Mouse (Mus musculus): ENCODE data around the gene Crybg2.

DNA sequence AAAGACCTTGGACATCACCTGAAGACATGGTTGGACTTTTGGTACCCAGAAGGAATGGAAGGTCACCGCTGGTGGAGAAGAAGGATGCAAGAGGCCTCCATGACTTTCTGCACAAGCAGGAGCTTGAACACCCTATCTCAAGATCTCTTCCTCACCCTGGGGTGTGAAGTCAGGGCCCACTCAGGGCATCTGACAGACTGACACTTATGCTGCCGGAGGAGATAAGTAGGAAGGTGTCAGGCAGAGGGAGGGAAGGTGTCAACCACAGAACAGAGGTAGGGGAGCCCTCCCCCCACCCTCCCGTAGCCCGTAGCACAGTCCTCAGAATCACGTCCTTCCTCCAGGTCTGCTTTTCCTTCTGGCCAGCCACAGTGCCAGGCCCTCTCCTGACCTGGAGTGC is 13.0 kb upstream of the Crybg2 start:
- TF ChIP-seq CTCF (IDR thresholded peaks at IDR 0.05; ENCODE audit: low read depth) = no peak
- TF ChIP-seq EP300 (optimal IDR thresholded peaks at IDR 0.05) = no peak

All from stomach, postnatal 0 days (tissue).